Mouse (Mus musculus) left cerebral cortex, postnatal 14 days (tissue): ENCODE results near the gene Mylk3. TPM values are rescaled to one million over a fixed set of nuclear protein-coding genes. Genes with fewer than 3 reads are reported as not detected.

Experiments used
- DNase-seq, 2 experiments: peaks; one replicate each; pipeline ENCODE4 v3.0.0; 2021 to 2022; ENCODE audit warnings: low spot score in 2 of 2, mixed read lengths in 1 of 2
- intact Hi-C: fragments of 180-260 bp; cut with DNase I; formaldehyde crosslinking; loops from one replicate; pipeline ENCODE4 v1.15.1; 2025
- long read RNA-seq, 2 experiments: library from polyadenylated mRNA; stranded (forward); transcript quantifications; one replicate each; pipeline ENCODE4 v2.0.0; 2021
- total RNA-seq, 2 experiments: library from RNA; stranded (reverse); gene quantifications; 2 replicates each; pipeline ENCODE4 v1.2.3; 2021

Mylk3 gene
- total RNA-seq: 1 to 10 TPM; 1.9 to 3.5 TPM
- long read RNA-seq, experiment 1, partial matches to known transcripts: 0 of 2 reads
- long read RNA-seq, experiment 1, other reads (novel, unspliced or antisense): 2 of 2 reads
- long read RNA-seq, experiment 2, partial matches to known transcripts: 0 of 1 reads
- long read RNA-seq, experiment 2, other reads (novel, unspliced or antisense): 1 of 1 reads

- peak; percentile 26 to 64 for DNase-seq
Measured at GRCm38 (mm10) chr8:85386205-85386604, at the start of gene Mylk3. TSS of gene Mylk3 (minus strand) at chr8:85386345.

GRCm38 (mm10) chr8:85435736-85436135 is 49.6 kb upstream of the Mylk3 start:
- no peak for DNase-seq

More at GRCm38 (mm10) chr8:85386205-85386604, at the start of gene Mylk3:
- intact Hi-C loops: no loop called here

DNA sequence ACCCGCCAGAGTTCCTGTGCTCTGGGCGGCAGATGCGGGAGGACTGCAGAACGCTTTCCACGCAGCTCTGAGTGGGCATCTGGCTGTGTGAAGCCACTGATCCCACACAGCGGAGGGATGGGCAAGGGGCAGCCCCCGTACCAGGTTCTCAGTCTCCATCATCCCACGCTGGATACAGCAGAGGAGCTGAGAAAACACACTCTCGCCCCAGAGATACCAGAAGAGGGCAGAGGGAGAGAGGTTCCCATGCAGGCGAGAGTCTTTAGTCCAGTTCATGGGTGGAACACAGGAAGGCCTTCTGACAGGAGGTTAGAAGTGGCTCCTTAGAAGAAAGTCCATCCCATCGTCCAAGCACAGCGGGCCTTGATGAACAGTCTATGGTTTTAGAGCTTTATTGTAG is 48.7 kb upstream of the Mylk3 start:
- no peak for DNase-seq
- intact Hi-C loops: no loop called here

More at GRCm38 (mm10) chr8:85435736-85436135, 49.6 kb upstream of the Mylk3 start:
- intact Hi-C loops: no loop called here

GRCm38 (mm10) chr8:85433017-85433393 is 46.9 kb upstream of the Mylk3 start:
- DNase-seq: no peak
- intact Hi-C loops: no loop called here

DNA sequence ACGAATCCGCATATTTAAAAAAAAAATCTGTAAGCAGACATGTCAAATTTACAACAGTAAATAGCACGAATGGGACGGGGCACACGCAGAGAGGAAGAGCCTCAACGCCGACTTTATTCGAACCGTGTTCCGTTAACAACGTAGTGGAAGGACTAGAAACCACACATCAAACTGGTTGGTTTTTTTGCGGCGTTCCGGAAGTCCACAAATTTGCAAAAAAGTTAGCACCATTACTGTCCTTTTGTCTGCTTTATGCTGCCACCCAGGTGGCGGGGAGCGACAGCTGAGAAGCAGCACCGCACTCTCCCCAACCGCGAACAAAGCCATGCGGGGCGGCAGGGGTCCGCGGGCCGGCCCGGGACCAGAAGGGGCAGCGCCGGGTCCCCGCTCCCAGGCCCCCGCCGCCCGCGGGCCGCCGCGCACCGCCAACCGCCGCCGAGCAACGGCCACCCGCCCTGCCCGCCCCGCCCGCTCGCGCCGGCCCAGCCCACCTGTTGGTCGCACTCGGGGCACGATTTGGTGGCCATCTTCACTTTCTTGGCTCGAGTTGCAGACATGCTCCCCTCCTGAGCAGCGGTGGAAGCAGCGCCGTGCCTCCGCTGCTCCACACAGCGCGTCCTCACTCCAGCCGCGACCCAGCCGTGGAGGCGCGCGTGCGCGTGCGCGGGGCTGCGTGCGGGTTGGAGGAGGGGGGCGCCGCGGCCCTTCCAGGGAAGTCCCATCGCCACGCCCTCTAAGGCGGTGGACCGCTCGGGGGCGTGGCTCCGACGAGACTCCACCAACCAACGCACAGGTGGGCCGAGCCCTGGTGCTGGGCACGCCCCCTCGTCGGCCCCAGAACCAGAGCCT is 46.2 kb upstream of the Mylk3 start, which contains the start of gene 4921524J17Rik:
Gene 4921524J17Rik (minus strand): TSS at position 666 of the 849 bp plus-strand sequence.
- DNase-seq: peak; percentile 98
- intact Hi-C loops: no loop called here

- DNase-seq: peak in 1 of 2 experiments; percentile 23
- intact Hi-C loops: no loop called here
Measured at GRCm38 (mm10) chr8:85431281-85432167, 45.4 kb upstream of the Mylk3 start.

DNA sequence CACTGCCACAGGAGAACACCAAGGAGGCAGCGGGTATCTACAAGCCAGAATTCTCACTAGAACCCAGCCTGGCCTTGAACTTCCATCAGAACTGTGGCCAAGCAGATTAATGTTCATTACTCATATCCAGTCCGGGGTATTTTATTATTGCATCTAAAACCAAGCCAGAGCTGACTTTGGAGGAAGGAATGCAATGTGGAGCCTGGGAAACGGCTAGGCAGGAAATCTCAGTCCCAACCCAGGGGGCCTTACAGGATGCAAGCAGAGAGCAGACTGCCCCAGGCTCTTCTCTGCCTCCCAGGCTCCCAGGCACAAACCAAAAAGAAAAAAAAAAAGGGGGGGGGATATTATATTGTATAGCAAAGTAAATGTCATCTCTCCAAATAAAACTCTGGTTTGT is 44.7 kb upstream of the Mylk3 start:
- no peak for DNase-seq
- intact Hi-C loops: no loop called here

GRCm38 (mm10) chr8:85429219-85429618 is 43.1 kb upstream of the Mylk3 start:
- intact Hi-C loops: no loop called here
- no peak for DNase-seq

GRCm38 (mm10) chr8:85427026-85427425 is 40.9 kb upstream of the Mylk3 start:
- DNase-seq: no peak
- intact Hi-C loops: no loop called here

DNA sequence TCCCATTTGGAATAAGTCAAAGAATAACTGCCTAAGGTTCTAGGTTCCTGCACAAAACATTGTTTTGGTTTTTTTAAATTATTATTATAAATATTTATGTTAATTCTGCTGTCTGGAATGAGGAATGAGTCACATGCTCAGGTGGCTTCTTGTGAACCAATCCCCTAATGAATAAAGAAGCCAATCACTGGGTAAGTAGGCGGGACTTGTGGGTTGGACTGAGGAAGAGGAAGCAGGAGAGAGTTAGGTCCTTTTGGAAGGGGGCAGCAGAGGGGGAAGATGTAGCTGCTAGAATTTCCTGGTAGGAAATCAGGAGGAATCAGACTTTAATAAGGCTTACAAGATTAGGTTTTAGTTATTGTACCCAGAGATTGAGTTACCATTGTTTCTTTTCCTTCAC is 35.2 kb upstream of the Mylk3 start:
- DNase-seq: no peak
- intact Hi-C loops: no loop called here

GRCm38 (mm10) chr8:85408526-85408925 is 22.4 kb upstream of the Mylk3 start:
- DNase-seq: no peak
- intact Hi-C loops: loop anchor here (5.0 kb wide), 1 partner anchor 96 kb away; no protein-coding TSS in a partner anchor

- peak; percentile 48 to 62 for DNase-seq
- intact Hi-C loops: loop anchor here (5.0 kb wide), 1 partner anchor 96 kb away; no protein-coding TSS in a partner anchor
Measured at GRCm38 (mm10) chr8:85408053-85408505, 21.9 kb upstream of the Mylk3 start.

GRCm38 (mm10) chr8:85405961-85406360 is 19.8 kb upstream of the Mylk3 start:
- DNase-seq: no peak
- intact Hi-C loops: loop anchor here (5.0 kb wide), 1 partner anchor 94 kb away; no protein-coding TSS in a partner anchor

- intact Hi-C loops: loop anchor here (5.0 kb wide), 1 partner anchor 93 kb away; no protein-coding TSS in a partner anchor
- DNase-seq: peak in 1 of 2 experiments; percentile 28
Measured at GRCm38 (mm10) chr8:85405418-85405817, 19.3 kb upstream of the Mylk3 start.

DNA sequence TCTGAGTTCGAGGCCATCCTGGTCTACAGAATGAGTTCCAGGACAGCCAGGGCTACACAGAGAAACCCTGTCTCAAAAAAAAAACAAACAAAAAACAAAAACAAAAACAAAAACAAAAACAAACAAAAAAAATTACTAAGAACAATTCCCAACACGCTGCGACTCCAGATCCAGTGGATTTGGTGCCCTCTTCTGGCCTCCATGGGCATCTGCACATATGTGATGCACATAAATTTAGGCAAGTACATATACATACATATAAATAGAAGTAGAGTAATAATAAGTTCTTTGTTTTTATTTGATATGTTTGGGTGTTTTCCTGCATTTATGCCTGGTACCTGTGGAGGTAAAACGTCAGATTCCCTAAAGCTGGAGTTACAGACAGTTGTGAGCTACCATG is 12.4 kb upstream of the Mylk3 start:
- intact Hi-C loops: no loop called here
- no peak for DNase-seq

- peak; percentile 26 to 29 for DNase-seq
- intact Hi-C loops: no loop called here
Measured at GRCm38 (mm10) chr8:85397508-85397907, 11.4 kb upstream of the Mylk3 start.

DNA sequence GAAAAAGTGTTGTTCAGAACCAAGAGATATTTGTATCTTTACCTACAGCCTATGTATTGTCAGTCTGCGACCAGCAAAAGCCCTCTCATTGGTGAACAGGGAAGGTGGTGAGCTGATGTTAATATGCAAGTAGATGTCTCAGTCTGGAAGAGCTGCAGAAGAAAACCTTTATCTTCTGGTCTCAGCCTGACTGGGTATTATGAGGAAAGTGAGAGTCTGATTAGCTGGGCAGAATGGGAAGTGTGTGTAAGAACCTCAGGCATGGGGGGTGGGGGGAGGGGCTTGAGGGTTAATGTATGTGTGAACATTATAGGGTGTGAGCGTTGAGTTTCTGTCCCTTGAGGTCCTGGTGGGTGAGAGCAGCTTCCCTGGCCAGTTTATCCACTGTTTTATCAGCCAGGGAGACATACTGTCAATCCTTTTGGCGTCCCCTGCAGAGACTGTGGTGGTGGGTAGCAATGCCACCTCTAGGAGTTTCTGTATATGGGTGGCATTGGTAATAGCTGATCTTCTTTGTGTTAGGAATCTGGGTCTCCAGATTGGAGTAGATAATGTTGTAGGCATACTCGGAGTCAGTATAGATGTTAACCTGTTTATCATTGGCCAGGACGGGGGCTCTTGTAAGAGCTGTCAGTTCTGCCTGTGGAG is 10.4 kb upstream of the Mylk3 start:
- no peak for DNase-seq
- intact Hi-C loops: no loop called here

DNA sequence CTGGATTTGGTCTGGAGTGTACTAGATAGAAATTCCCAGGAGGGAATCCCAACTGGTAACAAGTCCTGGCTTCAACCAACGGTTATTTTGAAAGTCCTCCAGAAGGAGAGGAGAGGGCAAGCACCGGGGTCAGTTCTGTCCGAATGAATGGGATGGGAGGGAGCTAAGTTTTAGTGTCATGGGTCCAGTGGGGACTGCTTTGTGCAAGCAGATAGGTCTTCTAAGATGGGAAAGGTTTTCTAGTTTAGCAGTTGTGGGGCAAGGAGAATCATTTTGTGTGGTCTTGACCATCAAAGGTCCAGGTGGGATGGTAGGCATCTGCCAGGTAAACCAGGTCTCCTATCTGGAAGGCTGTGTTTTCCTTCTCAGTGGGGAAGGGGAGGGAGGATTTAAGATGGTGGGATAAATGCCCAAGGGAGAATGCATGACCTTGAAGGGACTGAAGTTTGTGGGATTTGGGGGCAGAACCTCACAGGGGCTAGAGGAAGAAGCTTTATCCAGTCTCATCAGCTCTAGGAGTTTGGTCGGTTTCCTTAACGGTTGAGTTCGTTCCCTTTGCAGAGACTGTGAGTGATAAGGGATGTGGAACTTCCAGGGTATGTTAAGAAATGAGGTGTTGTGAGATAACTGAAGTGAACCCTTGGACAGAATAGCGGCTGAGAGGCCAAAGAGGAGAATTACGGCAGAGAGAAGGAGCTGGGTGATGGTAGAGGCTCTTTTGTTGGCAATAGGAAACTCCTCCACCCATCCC is 9.7 kb upstream of the Mylk3 start:
- intact Hi-C loops: no loop called here
- no peak for DNase-seq
